Mouse (Mus musculus) midbrain, embryonic 11.5 days (tissue): ENCODE measurements around the gene Plscr5. TPM values are rescaled to one million over a fixed set of nuclear protein-coding genes. Genes with fewer than 3 reads are reported as not detected.
"Not testable (repeated sequence)": the region's sequence is repeated elsewhere in the genome, so short reads cannot be mapped to it uniquely, and the experiment has no call there.

ENCODE experiments used
- ATAC-seq: fragments of 200-750 bp; cut with Nextera tagmentation; 2 replicates; pipeline ENCODE4 v1.8.0; 2017; ENCODE audit warnings: moderate TSS enrichment, moderate library complexity; ENCODE audit not compliant: low FRiP score
- DNase-seq: peaks from one replicate; pipeline ENCODE4 v3.0.0; 2015; ENCODE audit warnings: low spot score; ENCODE audit errors: missing footprints
- H3K27ac ChIP-seq: fragments of 300-500 bp; sonication (generic); 2 replicates; pipeline ENCODE4 v1.5.1; 2014; ENCODE audit warnings: low read depth, low read length
- H3K27me3 ChIP-seq: fragments of 300-500 bp; sonication (generic); 2 replicates; pipeline ENCODE4 v1.6.1; 2014; ENCODE audit warnings: mild to moderate bottlenecking, low read length, moderate library complexity, mixed read lengths; ENCODE audit not compliant: control insufficient read depth, insufficient read depth
- H3K36me3 ChIP-seq: fragments of 300-500 bp; sonication (generic); 2 replicates; pipeline ENCODE4 v1.6.1; 2014; ENCODE audit warnings: mild to moderate bottlenecking, low read length, moderate library complexity, mixed read lengths; ENCODE audit not compliant: control insufficient read depth, insufficient read depth
- H3K4me1 ChIP-seq: fragments of 300-500 bp; sonication (generic); 2 replicates; pipeline ENCODE4 v1.6.1; 2014; ENCODE audit warnings: low read length; ENCODE audit not compliant: control insufficient read depth, insufficient read depth
- H3K4me2 ChIP-seq: fragments of 300-500 bp; sonication (generic); 2 replicates; pipeline ENCODE4 v1.6.1; 2014; ENCODE audit warnings: mild to moderate bottlenecking, moderate library complexity
- H3K4me3 ChIP-seq: fragments of 300-500 bp; sonication (generic); 2 replicates; pipeline ENCODE4 v1.5.1; 2014; ENCODE audit warnings: low read depth, low read length
- H3K9ac ChIP-seq: fragments of 300-500 bp; sonication (generic); 2 replicates; pipeline ENCODE4 v1.6.1; 2014; ENCODE audit warnings: low read length
- H3K9me3 ChIP-seq: fragments of 300-500 bp; sonication (generic); 2 replicates; pipeline ENCODE4 v1.6.1; 2016; ENCODE audit warnings: low read length; ENCODE audit not compliant: control insufficient read depth
- WGBS: fragments of 180-500 bp; shearing (Covaris S2); extraction: QIAGEN DNeasy Blood & Tissue Kit; methylation state at CpG from one replicate; pipeline ENCODE4 v1.1.7; 2014; 5-methylcytosine and 5-hydroxymethylcytosine counted together
- polyA plus RNA-seq: library from polyadenylated mRNA; unstranded; fragments of >200 nt; fragmentation: Nextera tagmentation; extraction: Ambion mirVana; gene quantifications from 2 replicates; pipeline ENCODE4 v1.2.1, GENCODE M21; 2014

Plscr5 gene
- polyA plus RNA-seq: not detected in 2 replicates

GRCm38 (mm10) chr9:92192636-92193035 lies at the start of gene Plscr5:
Plscr5 (plus strand) TSS chr9:92192936.
- H3K9me3 ChIP-seq, H3K27me3 ChIP-seq, H3K9ac ChIP-seq, H3K36me3 ChIP-seq, H3K4me3 ChIP-seq, H3K27ac ChIP-seq, H3K4me1 ChIP-seq, DNase-seq, ATAC-seq, H3K4me2 ChIP-seq: not testable (repeated sequence)
- 75% methylated on average over 9 of the region's 9 CpGs for WGBS

- Histone ChIP-seq H3K27ac (no peak overlapping the region), H3K4me2 (no peak overlapping the region), H3K9me3 (no peaks in the 10 kb centered on the region), H3K36me3 (no peaks in the 10 kb centered on the region), H3K27me3 (no peaks in the 10 kb centered on the region), H3K9ac (no peak overlapping the region), H3K4me1 (no peaks in the 10 kb centered on the region), H3K4me3 (no peak overlapping the region)
- peak; percentile 86 for ATAC-seq
- WGBS: 25% methylated on average over 7 of the region's 7 CpGs
- DNase-seq: peak; percentile 89
Observed at GRCm38 (mm10) chr9:92147555-92148248, 45.0 kb upstream of the Plscr5 start.

DNA sequence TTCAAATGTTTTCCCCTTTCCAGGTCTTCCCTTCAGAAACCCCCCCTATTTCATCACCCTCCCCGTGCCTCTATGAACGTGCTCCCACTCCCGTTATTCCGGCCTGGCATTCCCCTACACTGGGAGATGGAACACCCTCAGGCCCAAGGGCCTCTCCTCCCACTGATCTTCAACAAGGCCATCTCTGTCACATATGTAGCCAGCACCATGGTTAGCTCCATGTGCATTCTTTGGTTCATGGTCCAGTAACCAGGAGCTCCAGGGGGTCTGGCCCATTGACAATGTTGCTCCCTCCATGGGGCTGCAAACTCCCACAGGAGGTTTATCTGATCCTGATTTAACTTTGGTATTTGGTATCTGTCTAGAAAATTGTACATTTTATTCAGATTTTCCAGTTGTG lies 30.5 kb upstream of the Plscr5 start:
- Histone ChIP-seq H3K4me2 (no peak overlapping the region), H3K36me3 (no peaks in the 10 kb centered on the region), H3K27ac (no peak overlapping the region), H3K9me3 (no peaks in the 10 kb centered on the region), H3K4me1 (no peaks in the 10 kb centered on the region), H3K4me3 (no peak overlapping the region), H3K27me3 (no peaks in the 10 kb centered on the region), H3K9ac (no peak overlapping the region)
- ATAC-seq (no peak), DNase-seq (peak; percentile 59)
- WGBS: 77% methylated on average over 4 of the region's 4 CpGs

GRCm38 (mm10) chr9:92173318-92173985 lies 19.3 kb upstream of the Plscr5 start:
- no peaks in the 10 kb centered on the region for H3K9me3 ChIP-seq
- H3K9ac ChIP-seq: no peak overlapping the region
- DNase-seq (no peak), ATAC-seq (peak; percentile 38)
- H3K36me3 ChIP-seq: no peaks in the 10 kb centered on the region
- H3K27me3 ChIP-seq: peaks cover 4% of the 10 kb centered on the region; the same call in 1 of the 2 replicates
- H3K27ac ChIP-seq: no peak overlapping the region
- H3K4me3 ChIP-seq: no peak overlapping the region
- peaks cover 3% of the 10 kb centered on the region; the same call in 1 of the 2 replicates for H3K4me1 ChIP-seq
- WGBS: 88% methylated on average over 3 of the region's 3 CpGs
- H3K4me2 ChIP-seq: no peak overlapping the region

- no peak overlapping the region for H3K4me3 ChIP-seq
- DNase-seq (peak; percentile 92), ATAC-seq (peak; percentile 93)
- WGBS: 24% methylated on average over 15 of the region's 15 CpGs
- no peaks in the 10 kb centered on the region for H3K9me3 ChIP-seq
- H3K4me1 ChIP-seq: peaks cover 3% of the 10 kb centered on the region; the same call in 1 of the 2 replicates
- H3K36me3 ChIP-seq: no peaks in the 10 kb centered on the region
- H3K9ac ChIP-seq: no peak overlapping the region
- no peak overlapping the region; the same call in 1 of the 2 replicates for H3K27ac ChIP-seq
- H3K4me2 ChIP-seq: peak overlapping the region; percentile 19; the same call in 1 of the 2 replicates
- H3K27me3 ChIP-seq: peaks cover 4% of the 10 kb centered on the region; the same call in 1 of the 2 replicates
Observed at GRCm38 (mm10) chr9:92174176-92175075, 18.3 kb upstream of the Plscr5 start.

DNA sequence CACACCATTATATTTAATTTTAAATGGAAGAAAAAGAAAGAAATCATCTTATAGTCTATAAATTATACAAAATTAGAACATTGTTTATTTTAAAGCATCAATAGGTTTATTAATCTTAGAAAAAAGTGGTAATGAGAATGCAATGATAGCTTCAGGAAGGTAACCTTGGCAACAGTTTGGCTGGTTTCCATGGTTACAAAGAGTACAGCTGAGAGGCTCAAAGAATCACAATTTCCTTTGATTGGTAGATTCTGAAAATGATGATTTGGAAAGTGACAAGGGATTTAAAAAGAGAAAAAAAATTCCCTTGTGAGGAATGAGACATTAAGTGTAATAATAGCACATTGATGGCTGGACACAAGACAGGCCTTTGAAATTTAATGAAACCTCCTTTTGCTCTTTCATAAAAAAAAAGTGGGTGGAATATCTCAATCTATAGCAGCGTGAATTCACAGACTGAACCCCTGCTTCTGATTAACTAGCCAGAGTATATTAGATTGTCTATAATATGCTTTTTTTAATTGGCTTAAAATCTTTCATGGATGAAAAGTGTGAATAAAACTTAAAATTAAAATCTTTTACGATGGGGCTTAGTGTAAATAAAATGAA lies 13.8 kb upstream of the Plscr5 start:
- Histone ChIP-seq H3K4me1 (peaks cover 3% of the 10 kb centered on the region; the same call in 1 of the 2 replicates), H3K9me3 (no peaks in the 10 kb centered on the region), H3K4me2 (no peak overlapping the region), H3K27me3 (peaks cover 4% of the 10 kb centered on the region; the same call in 1 of the 2 replicates), H3K27ac (no peak overlapping the region), H3K36me3 (no peaks in the 10 kb centered on the region), H3K4me3 (no peak overlapping the region), H3K9ac (no peak overlapping the region)
- DNase-seq: peak; percentile 94
- 53% methylated on average over 2 of the region's 2 CpGs for WGBS
- peak; percentile 61 for ATAC-seq

DNA sequence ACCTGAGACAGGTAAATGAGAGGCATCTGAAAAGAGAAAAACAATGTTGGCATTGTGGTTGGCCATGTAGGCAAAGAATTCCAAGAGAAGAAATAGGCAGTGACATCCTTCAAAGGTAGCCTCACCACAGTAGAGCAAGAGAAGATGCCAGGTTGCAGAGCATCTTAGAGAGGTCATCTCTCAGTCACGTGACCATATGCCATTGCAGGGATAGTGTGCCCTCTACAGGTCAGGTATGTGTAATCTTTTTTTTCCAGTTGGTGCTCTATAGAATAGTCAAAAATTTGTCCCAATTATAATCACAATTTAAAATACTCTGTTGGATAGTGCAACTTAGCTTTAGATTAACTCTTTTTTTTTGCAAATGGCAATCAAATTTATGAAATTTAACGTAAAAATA lies 1.4 kb upstream of the Plscr5 start:
- WGBS: 82% methylated on average over 2 of the region's 2 CpGs

DNA sequence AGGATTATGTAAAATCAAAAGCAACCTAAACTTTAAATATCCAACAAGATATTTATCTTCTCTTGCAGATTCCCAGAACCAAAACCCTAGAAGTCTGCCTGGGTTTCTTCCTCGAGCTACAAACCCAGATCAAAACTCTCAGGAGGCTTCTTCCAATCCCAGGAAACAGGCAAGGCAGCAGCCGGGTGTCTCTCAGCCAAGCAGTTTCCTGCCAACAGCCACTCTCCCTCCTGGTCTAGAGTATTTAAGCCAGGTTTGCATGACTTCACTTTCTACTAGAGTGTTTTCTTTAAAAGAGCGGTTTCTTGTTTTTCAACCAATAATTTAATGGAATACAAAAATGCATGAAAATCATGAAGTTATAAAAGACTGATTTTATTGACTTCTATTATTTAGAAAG lies 5.7 kb downstream of the Plscr5 start:
- DNase-seq (no peak), ATAC-seq (no peak)
- H3K9ac ChIP-seq: no peak overlapping the region
- H3K4me1 ChIP-seq: no peaks in the 10 kb centered on the region
- no peak overlapping the region for H3K4me2 ChIP-seq
- H3K27me3 ChIP-seq: no peaks in the 10 kb centered on the region
- H3K9me3 ChIP-seq: no peaks in the 10 kb centered on the region
- no peak overlapping the region for H3K27ac ChIP-seq
- no peak overlapping the region for H3K4me3 ChIP-seq
- H3K36me3 ChIP-seq: no peaks in the 10 kb centered on the region
- 72% methylated on average over 3 of the region's 3 CpGs for WGBS

More for the DNA sequence above, 1.4 kb upstream of the Plscr5 start:
- DNase-seq: no peak
- Histone ChIP-seq H3K36me3 (no peaks in the 10 kb centered on the region), H3K27ac (no peak overlapping the region), H3K27me3 (no peaks in the 10 kb centered on the region), H3K4me3 (no peak overlapping the region), H3K4me1 (no peaks in the 10 kb centered on the region), H3K9me3 (no peaks in the 10 kb centered on the region), H3K9ac (no peak overlapping the region), H3K4me2 (no peak overlapping the region)
- ATAC-seq: no peak
